In the genomic region with DNA sequence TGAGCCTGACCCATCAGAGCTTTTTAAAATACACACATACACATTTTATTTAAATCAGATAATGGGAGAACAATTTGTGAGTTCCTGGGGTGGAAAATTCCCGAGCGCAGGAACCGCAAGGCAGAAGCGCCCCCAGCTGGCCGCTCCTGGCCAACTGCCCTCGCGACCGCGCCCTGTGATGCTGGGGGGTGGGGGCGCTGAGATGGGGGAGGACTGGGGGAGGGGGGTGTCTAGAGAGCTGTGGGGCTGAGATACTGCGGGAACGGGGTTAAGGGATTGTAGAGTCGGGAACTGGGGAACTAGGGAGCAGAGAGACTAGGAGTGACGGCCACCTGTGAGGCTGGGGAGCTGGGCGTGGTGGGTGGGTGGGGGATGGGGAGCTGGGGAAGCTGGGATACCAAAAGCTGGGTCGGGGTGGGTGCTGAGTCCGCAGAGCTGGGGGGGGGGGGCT, we compare ENCODE assay signal across 8 mouse cellular contexts. TPM values are rescaled to one million over a fixed set of nuclear protein-coding genes. Genes with fewer than 3 reads are reported as not detected.
DNase-seq lines count a peak whose midpoint lies in the region; ATAC-seq and TF ChIP-seq lines count a peak whose summit lies in the region.

No protein-coding gene starts in this region.

- 0 out of 2 replicates have a peak overlapping the region, but pooled peaks have one; percentile 14 for H3K27ac ChIP-seq in cortical plate, adult 2 months (ENCODE audit: insufficient read depth, low read length)
- H3K27ac ChIP-seq in intestine, embryonic 16.5 days (ENCODE audit: low read length): peak overlapping the region; percentile 57; the same call in 1 of the 2 replicates
- H3K27ac ChIP-seq in limb, embryonic 10.5 days: peak overlapping the region; percentile 79
- H3K27ac ChIP-seq in midbrain, embryonic 14.5 days (replicated peaks; ENCODE audit: low read depth, low read length): no peak overlapping the region

- peak; percentile 28 for DNase-seq in CD4-positive, CD25-positive, alpha-beta regulatory T cell, adult 2 months (ENCODE audit: low read depth, low spot score)
- DNase-seq in gastrocnemius, postnatal 36 days: peak; percentile 62 to 77
- DNase-seq in limb, embryonic 10.5 days (ENCODE audit: low spot score): peak; percentile 70
- DNase-seq in midbrain, embryonic 14.5 days: peak; percentile 80
- DNase-seq in testis, postnatal 10 days (ENCODE audit: low spot score): peak; percentile 87

- no peaks in the 10 kb centered on the region for H3K27me3 ChIP-seq in intestine, embryonic 16.5 days (replicated peaks; ENCODE audit: control insufficient read depth, insufficient read depth, low read length)
- 0 out of 2 replicates have a peak, but pooled peaks cover 5% of the 10 kb centered on the region for H3K27me3 ChIP-seq in limb, embryonic 10.5 days (ENCODE audit: low read depth, poor library complexity, severe bottlenecking)
- H3K27me3 ChIP-seq in midbrain, embryonic 14.5 days (ENCODE audit: control insufficient read depth, insufficient read depth, low read length): no peaks in the 10 kb centered on the region

- no peaks in the 10 kb centered on the region for H3K36me3 ChIP-seq in intestine, embryonic 16.5 days (ENCODE audit: control insufficient read depth, insufficient read depth, low read length)
- H3K36me3 ChIP-seq in limb, embryonic 10.5 days: no peaks in the 10 kb centered on the region
- no peaks in the 10 kb centered on the region for H3K36me3 ChIP-seq in midbrain, embryonic 14.5 days (ENCODE audit: control insufficient read depth, insufficient read depth, low read length)

- peak overlapping the region; percentile 55; the same call in 1 of the 2 replicates for H3K9ac ChIP-seq in intestine, embryonic 16.5 days (ENCODE audit: low read depth, low read length)
- H3K9ac ChIP-seq in midbrain, embryonic 14.5 days (replicated peaks; ENCODE audit: low read length): peak overlapping the region; percentile 34; the same call in 1 of the 2 replicates

- 2% methylated on average over 17 of the region's 17 CpGs for WGBS in intestine, embryonic 16.5 days
- 1% methylated on average over 17 of the region's 17 CpGs for WGBS in limb, embryonic 10.5 days
- WGBS in midbrain, embryonic 14.5 days: 1% methylated on average over 17 of the region's 17 CpGs

- no peaks in the 10 kb centered on the region for H3K9me3 ChIP-seq in intestine, embryonic 16.5 days (ENCODE audit: control insufficient read depth, low read length)
- H3K9me3 ChIP-seq in limb, embryonic 10.5 days (replicated peaks): no peaks in the 10 kb centered on the region
- no peaks in the 10 kb centered on the region for H3K9me3 ChIP-seq in midbrain, embryonic 14.5 days (ENCODE audit: control insufficient read depth, low read length)

- no peak for TF ChIP-seq POLR2A in cortical plate, adult 2 months (IDR thresholded peaks at IDR 0.05; ENCODE audit: extremely low read depth, insufficient read depth, low read length)

- TF ChIP-seq CTCF in cortical plate, adult 2 months (IDR thresholded peaks at IDR 0.05; ENCODE audit: extremely low read depth, insufficient read depth, low read length): peak; percentile 35; the same call in 1 of the 2 replicates

- peak overlapping the region; percentile 25 for H3K4me3 ChIP-seq in cortical plate, adult 2 months (ENCODE audit: insufficient read depth, low read length)
- peak overlapping the region; percentile 45 for H3K4me3 ChIP-seq in intestine, embryonic 16.5 days (ENCODE audit: low read length)
- H3K4me3 ChIP-seq in limb, embryonic 10.5 days: peak overlapping the region; percentile 58
- peak overlapping the region; percentile 34 for H3K4me3 ChIP-seq in midbrain, embryonic 14.5 days (replicated peaks; ENCODE audit: low read depth, low read length)

- ATAC-seq in CD4-positive, CD25-positive, alpha-beta regulatory T cell, adult 4 months: no peak
- peak; percentile 38 for ATAC-seq in intestine, embryonic 16.5 days
- no peak for ATAC-seq in midbrain, embryonic 14.5 days (ENCODE audit: low FRiP score, low TSS enrichment)

- intact Hi-C loops in gastrocnemius, postnatal 36 days (cut with DNase I): loop anchor here (5.0 kb wide), 4 partner anchors 43 to 203 kb away; partner anchors contain the start of gene Epn2

- H3K4me1 ChIP-seq in cortical plate, adult 2 months (ENCODE audit: control insufficient read depth, insufficient read depth, low read length): peaks cover 8% of the 10 kb centered on the region
- H3K4me1 ChIP-seq in intestine, embryonic 16.5 days (ENCODE audit: control insufficient read depth, insufficient read depth, low read length): peaks cover 13% of the 10 kb centered on the region
- H3K4me1 ChIP-seq in limb, embryonic 10.5 days: peaks cover 27% of the 10 kb centered on the region
- peaks cover 9% of the 10 kb centered on the region; the same call in 1 of the 2 replicates for H3K4me1 ChIP-seq in midbrain, embryonic 14.5 days (ENCODE audit: control insufficient read depth, insufficient read depth, low read length)

- peak overlapping the region; percentile 74 for H3K4me2 ChIP-seq in intestine, embryonic 16.5 days (ENCODE audit: low read depth, low read length)
- H3K4me2 ChIP-seq in midbrain, embryonic 14.5 days (ENCODE audit: low read length): peak overlapping the region; percentile 67

RNA-seq across cellular contexts. Expression of gene Grap, which starts 33.2 kb away (rescaled TPM):
- 100 to 1,000 TPM; 220 to 344 TPM for polyA plus RNA-seq in CD4-positive, CD25-positive, alpha-beta regulatory T cell, adult 4 months (2017; shearing (Covaris generic))
- 6.2 and 6.9 TPM in 2 replicates for polyA plus RNA-seq in cortical plate, adult 2 months (2012; rRNA removed)
- total RNA-seq in gastrocnemius, postnatal 36 days (2021): 1 to 10 TPM; 4.4 to 5.5 TPM
- polyA plus RNA-seq in intestine, embryonic 16.5 days (2015; fragmentation: Nextera tagmentation; extraction: Ambion mirVana): 7.2 and 8.6 TPM in 2 replicates
- 6.9 and 7.1 TPM in 2 replicates for polyA plus RNA-seq in limb, embryonic 10.5 days (2016; fragmentation: Nextera tagmentation; extraction: Ambion mirVana)
- 6.0 and 6.8 TPM in 2 replicates for polyA plus RNA-seq in midbrain, embryonic 14.5 days (2014; fragmentation: Nextera tagmentation; extraction: Ambion mirVana)

RNA-seq across cellular contexts. Expression of gene Epn2, which starts 40.3 kb away (rescaled TPM):
- polyA plus RNA-seq in CD4-positive, CD25-positive, alpha-beta regulatory T cell, adult 4 months (2017; shearing (Covaris generic)): under 1 TPM; 0.26 to 0.86 TPM
- 107 and 108 TPM in 2 replicates for polyA plus RNA-seq in cortical plate, adult 2 months (2012; rRNA removed)
- total RNA-seq in gastrocnemius, postnatal 36 days (2021): 10 to 100 TPM; 13.9 to 20.4 TPM
- polyA plus RNA-seq in intestine, embryonic 16.5 days (2015; fragmentation: Nextera tagmentation; extraction: Ambion mirVana): 13.9 and 15.6 TPM in 2 replicates
- polyA plus RNA-seq in limb, embryonic 10.5 days (2016; fragmentation: Nextera tagmentation; extraction: Ambion mirVana): 20.3 and 24.1 TPM in 2 replicates
- polyA plus RNA-seq in midbrain, embryonic 14.5 days (2014; fragmentation: Nextera tagmentation; extraction: Ambion mirVana): 71.7 and 80.5 TPM in 2 replicates

Comparison
In these comparisons a context has a peak if more than half of its experiments do, and no peak if none do; other contexts are left out.
1. DNase-seq: peak in every context shown above with its lines; median percentile 87 in testis, postnatal 10 days; 80 in midbrain, embryonic 14.5 days; 70 in limb, embryonic 10.5 days; 70 in gastrocnemius, postnatal 36 days; 28 in CD4-positive, CD25-positive, alpha-beta regulatory T cell, adult 2 months.
2. RNA of gene Grap, which starts 33.2 kb away (polyA plus RNA-seq): 220 to 344 TPM in CD4-positive, CD25-positive, alpha-beta regulatory T cell, adult 4 months; 7.2 to 8.6 TPM in intestine, embryonic 16.5 days, 6.9 to 7.1 TPM in limb, embryonic 10.5 days, 6.0 to 6.8 TPM in midbrain, embryonic 14.5 days and 6.2 to 6.9 TPM in cortical plate, adult 2 months; every median in the first group is over 10 times any median in the second.
3. Peak in every context shown above with its lines, with median percentiles within 50 percentile points of each other: H3K4me3 ChIP-seq.